Mouse (Mus musculus) liver, embryonic 14.5 days (tissue): ENCODE results near the gene Naxd.

Experiments
- CTCF ChIP-seq: IDR thresholded peaks from 2 replicates; pipeline ENCODE4 v1.5.1; 2016; ENCODE audit warnings: antibody characterized with exemption, low read depth, control low read depth
- EP300 ChIP-seq: IDR thresholded peaks from 2 replicates; pipeline ENCODE4 v1.6.1; 2016; ENCODE audit warnings: antibody characterized with exemption, low read depth

DNA sequence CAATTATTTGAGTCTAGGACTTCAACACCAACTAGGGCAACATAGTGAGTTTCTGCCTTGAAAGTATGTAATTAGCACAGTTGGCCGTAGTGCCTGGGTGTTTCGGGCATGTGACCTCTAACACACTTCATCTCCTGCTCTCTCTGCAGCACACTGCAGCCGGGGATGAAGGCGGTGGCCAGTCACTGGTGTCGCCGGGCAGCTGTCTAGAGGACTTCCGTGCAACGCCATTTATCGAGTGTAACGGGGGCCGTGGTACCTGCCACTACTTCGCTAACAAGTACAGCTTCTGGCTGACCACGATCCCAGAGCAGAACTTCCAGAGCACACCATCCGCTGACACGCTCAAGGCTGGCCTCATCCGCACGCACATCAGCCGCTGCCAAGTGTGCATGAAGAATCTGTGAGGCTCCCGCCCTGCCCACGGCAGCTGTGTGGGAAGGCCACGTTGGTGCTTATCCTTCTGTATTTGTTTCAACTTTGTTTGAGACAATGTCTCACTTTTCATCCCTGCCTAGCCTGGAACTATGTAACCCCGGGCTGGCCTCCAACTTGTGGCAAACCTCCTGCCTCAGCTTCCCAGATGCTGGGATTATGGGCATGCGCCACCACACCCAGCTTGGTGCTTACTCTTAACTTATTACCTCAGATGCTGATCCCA is 49.3 kb upstream of the Naxd start:
- TF ChIP-seq CTCF: no peak
- no peak for TF ChIP-seq EP300
